Mouse (Mus musculus) stomach, postnatal 0 days (tissue): ENCODE data around the gene Slc23a4.

Experiments used
- CTCF ChIP-seq: IDR thresholded peaks from 2 replicates; pipeline ENCODE4 v1.5.1; 2016; ENCODE audit warnings: antibody characterized with exemption, low read depth, mild to moderate bottlenecking, moderate library complexity
- EP300 ChIP-seq: optimal IDR thresholded peaks from 2 replicates; pipeline ENCODE3; 2016; ENCODE audit warnings: antibody characterized with exemption

GRCm38 (mm10) chr6:34921941-34922340 is 66.3 kb downstream of the Slc23a4 start:
- TF ChIP-seq EP300, result no peak
- peak; percentile 92 for TF ChIP-seq CTCF
